Mouse (Mus musculus) common myeloid progenitor, adult 5-6 weeks (primary cell): ENCODE results near the gene Ndufs3. TPM values are rescaled to one million over a fixed set of nuclear protein-coding genes. Genes with fewer than 3 reads are reported as not detected.

Experiments used
- ATAC-seq: replicated peaks from 2 replicates; pipeline ENCODE4 v1.8.0; 2016; ENCODE audit warnings: low read depth, mild to moderate bottlenecking, moderate TSS enrichment, inconsistent platforms; ENCODE audit not compliant: poor library complexity, severe bottlenecking
- total RNA-seq: library from RNA; stranded (forward); fragments of 200-1000, 187-1606 nt; gene quantifications from 2 replicates; pipeline ENCODE4 v1.2.3, GENCODE M21; 2017

Gene Ndufs3
- 77.5 and 102 TPM in 2 replicates for total RNA-seq

DNA sequence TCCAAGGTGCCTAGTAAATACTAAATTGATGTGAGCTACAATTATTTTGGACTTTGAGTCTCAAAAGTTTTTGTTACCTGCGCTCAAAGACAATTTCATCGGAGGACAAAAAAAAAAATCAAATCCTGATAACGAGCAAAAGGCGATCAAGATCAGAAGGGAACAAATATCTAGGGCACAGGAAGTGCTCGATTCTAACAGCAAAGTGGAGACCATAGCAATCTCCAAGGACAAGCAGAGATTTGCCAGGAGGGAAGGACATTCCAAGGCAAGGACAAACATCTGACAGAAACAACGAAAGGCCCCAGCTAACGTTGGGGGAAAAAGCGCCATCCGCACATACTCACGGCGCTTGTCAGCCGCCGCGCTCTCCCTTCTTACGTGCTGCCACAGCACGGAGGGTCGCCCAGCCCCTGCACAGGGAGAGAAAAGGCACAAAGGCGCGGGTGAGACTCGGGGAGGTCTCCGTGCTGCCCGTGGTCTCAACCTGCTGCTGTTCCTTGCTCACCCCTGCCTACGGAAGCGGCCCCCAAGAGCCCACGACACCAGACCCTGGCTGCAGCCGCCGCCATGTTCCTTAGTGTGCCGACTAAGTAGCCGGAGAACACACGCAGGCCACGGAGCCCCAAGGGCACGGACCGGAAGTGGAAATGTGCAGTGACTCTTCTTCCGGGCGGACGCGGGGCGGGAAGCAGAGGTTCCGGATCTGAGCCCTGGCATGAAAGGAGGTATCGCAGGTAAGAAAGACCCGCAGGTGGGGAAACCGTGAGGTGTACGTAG lies at the start of gene Ndufs3, which contains the start of gene Kbtbd4:
TSS of gene Ndufs3 (minus strand) at position 752 of the 780 bp plus-strand sequence.
TSS of gene Kbtbd4 (plus strand) at position 665 of the 780 bp plus-strand sequence.
- ATAC-seq, result peak; percentile 96

- ATAC-seq, result no peak
Measured at GRCm38 (mm10) chr2:90953461-90953860, 48.8 kb upstream of the Ndufs3 start.

- no peak for ATAC-seq
Measured at GRCm38 (mm10) chr2:90950582-90951194, 46.1 kb upstream of the Ndufs3 start.

DNA sequence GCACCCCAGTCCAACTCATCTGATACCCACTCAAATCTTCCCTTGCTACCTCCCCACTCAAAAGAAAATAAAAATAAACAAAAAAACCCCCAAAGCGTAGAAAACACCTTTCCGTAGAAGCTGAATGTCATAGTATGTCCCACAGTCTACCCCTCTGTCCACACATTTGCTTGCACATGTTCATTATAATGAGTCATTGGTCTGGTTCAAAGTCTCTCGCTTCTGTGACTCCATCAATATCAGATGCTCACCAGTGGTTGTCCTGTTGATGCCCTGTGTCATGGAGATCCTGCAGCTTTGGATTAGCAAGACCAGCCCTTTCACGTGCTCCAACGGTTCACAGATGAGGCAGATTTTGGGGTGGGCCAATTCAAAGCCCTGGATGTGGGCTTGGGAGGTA lies 45.5 kb upstream of the Ndufs3 start:
- no peak for ATAC-seq

DNA sequence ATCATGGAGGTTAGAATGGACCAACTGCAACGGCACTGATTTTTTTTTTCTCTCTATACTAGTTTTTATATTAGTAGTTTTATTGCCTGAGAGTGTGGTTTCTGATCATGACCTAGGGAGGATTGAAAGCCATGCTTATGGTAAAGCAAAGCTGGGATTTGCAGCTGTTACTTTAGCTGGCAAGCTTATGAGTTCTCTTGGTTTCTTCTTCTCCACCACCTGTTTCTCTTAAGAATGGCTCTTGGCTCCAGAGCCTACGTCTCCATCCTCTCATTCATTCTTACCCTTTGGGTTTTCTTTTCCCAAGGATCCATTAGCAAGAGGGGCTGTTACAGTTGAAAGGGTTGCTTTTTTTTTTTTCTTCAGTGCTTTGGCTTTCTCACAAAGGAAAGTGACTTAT lies 37.1 kb upstream of the Ndufs3 start:
- ATAC-seq, result no peak

GRCm38 (mm10) chr2:90940233-90941229 lies 35.9 kb upstream of the Ndufs3 start, which contains the start of gene Celf1:
Celf1 (plus strand) TSS chr2:90940382.
- ATAC-seq, result peak; percentile 68

DNA sequence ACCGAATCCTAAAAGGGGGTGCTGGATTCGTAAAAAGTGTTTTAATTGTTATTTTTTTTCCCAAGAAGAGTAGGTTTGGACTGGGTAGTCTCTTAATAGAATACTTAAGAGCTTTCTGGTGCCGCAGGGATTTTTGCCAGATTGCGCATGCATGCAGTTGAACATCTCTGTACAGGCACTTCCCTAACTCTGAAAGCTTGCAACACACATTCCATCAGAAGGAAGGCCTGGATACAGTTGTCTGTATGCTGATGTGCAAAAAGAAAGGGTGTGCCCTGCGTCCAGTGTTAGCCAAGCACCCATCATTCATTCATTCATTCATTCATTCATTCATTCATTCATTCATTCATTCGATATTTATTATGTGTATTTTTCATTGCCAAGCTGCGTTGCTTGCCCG lies 35.1 kb upstream of the Ndufs3 start:
- peak; percentile 36 for ATAC-seq

DNA sequence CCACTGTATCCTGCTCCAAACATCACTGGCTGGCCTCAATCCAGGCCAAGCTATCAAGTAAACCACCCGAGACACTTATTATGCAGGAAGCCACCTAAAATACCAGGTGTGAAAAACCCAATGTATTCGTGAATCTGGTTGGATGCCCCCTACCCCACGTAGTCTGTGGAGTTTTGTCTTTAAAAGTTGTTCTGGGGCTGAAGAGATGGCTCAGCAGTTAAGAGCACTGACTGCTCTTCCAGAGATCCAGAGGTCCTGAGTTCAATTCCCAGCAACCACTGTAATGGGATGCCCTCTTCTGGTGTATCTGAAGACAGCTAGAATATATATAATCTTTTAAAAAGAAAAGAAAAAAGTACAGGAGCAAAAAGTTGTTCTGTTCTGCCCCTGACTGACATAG lies 33.7 kb upstream of the Ndufs3 start:
- ATAC-seq, result no peak

DNA sequence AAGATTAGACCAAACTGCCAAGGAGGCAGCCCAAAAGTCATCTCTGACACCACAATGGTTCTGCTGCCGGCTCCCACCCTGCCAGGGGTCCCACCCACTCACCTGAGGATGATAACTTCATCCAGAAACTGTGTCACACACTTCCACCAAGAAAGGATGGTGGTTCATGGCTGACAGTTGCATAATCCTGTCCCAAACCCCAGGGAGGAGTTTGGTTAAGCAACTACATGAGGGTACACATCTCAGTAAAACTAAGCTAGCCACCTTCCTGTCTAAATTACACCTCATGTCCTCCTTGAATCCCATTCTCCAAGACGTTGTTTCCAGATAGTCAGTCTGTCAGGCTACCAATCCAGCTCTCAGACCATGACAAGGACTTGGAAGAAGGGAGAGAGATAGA lies 27.6 kb upstream of the Ndufs3 start:
- ATAC-seq, result no peak

GRCm38 (mm10) chr2:90931829-90932228 lies 27.2 kb upstream of the Ndufs3 start:
- no peak for ATAC-seq

GRCm38 (mm10) chr2:90928566-90928965 lies 23.9 kb upstream of the Ndufs3 start:
- no peak for ATAC-seq

GRCm38 (mm10) chr2:90922636-90923035 lies 18.0 kb upstream of the Ndufs3 start:
- ATAC-seq, result no peak

GRCm38 (mm10) chr2:90921178-90921577 lies 16.6 kb upstream of the Ndufs3 start:
- no peak for ATAC-seq

GRCm38 (mm10) chr2:90917999-90918698 lies 13.5 kb upstream of the Ndufs3 start:
- peak; percentile 59 for ATAC-seq

GRCm38 (mm10) chr2:90917233-90917998 lies 12.8 kb upstream of the Ndufs3 start:
- peak; percentile 63 for ATAC-seq

DNA sequence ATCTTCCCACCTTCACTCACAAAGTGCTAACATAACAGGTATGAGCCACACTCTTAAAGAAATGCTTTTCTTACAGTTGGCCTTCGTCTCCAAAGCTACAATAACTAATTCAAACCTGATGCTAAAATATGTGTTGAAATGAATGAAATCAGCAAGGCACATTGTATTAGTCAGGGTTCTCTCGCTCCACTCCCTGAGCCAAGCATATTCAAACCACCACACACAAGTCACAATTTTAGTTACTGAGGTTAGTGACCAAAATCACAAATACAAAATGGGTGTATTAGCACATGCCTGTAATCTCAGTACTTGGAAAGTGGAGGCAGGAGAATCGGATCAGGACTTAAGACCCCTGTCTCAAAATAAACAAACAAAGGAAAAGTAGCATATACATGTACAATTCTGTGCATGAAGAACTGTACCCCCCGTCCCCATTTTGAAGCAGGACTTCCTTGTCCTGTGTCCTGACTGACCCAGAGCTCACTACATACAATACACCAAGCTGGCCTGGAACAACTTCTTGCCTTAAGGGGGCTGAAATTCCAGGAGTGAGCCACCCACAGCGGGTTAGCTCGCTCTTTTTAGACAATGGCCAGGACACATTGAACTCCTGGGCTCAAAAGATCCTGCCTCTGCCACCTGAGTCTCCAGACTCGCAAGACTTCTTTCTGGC lies 12.1 kb upstream of the Ndufs3 start:
- no peak for ATAC-seq

DNA sequence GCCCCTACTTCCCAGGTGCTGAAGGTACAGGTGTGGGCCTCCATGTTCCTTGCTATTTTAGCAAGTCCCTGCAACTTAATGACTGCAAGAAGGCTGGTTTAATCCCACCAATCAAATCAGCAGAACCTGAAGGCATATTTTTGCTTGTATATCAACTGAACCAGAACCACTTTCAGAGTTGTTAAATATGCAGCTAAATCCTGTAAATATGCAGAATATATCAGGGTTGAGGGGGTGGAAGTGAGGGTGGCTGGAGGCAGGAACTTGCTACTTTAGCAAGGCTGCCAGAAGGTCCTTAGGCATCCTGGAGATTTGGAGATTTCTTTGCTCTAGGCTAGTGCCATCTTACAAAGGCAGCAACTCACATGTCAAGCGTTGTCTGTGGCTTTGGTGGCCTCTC lies 10.9 kb upstream of the Ndufs3 start:
- no peak for ATAC-seq

GRCm38 (mm10) chr2:90913671-90914070 lies 9.0 kb upstream of the Ndufs3 start:
- no peak for ATAC-seq
